Mouse (Mus musculus): ENCODE measurements around the gene Arhgap27. TPM values are rescaled to one million over a fixed set of nuclear protein-coding genes. Genes with fewer than 3 reads are reported as not detected.

Arhgap27 gene
- polyA plus RNA-seq, 1 experiment from 2014 or later, result 1.6 TPM

DNA sequence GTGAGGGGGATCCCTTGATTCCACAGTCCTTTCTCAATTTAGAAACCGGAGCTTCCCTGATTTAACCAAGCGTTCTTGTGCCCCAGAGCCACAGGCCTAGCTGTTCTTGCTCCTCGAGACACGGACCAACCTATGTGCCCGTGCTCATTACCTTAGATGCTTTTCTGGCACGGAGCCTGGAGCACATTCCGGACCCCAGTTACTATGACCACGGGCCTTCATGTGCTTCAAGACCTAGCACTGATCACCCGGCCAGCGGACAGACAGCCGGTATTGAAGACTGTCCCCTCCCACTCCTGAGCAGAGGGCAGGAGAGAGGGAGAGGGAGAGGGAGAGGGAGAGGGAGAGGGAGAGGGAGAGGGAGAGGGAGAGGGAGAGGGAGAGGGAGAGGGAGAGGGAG, 8.2 kb downstream of the Arhgap27 start:
- no peak for ATAC-seq (ENCODE audit: low read depth)
- Histone ChIP-seq H3K27ac (no peak overlapping the region), H3K27me3 (peaks cover 26% of the 10 kb centered on the region), H3K4me2 (no peak overlapping the region), H3K4me1 (replicated peaks) (peaks cover 16% of the 10 kb centered on the region), H3K4me3 (replicated peaks) (no peak overlapping the region), H3K36me3 (peaks cover 3% of the 10 kb centered on the region; the same call in 1 of the 2 replicates), H3K9ac (no peak overlapping the region), H3K9me3 (replicated peaks) (no peaks in the 10 kb centered on the region; the same call in 1 of the 2 replicates)
- 57% methylated on average over 11 of the region's 11 CpGs for WGBS (ENCODE audit: insufficient replicate concordance)
- no peak for DNase-seq

- ATAC-seq (ENCODE audit: low read depth) (no peak), DNase-seq (no peak)
- Histone ChIP-seq H3K36me3 (peaks cover 3% of the 10 kb centered on the region; the same call in 1 of the 2 replicates), H3K9ac (no peak overlapping the region), H3K27me3 (peaks cover 14% of the 10 kb centered on the region), H3K4me2 (no peak overlapping the region), H3K4me3 (replicated peaks) (no peak overlapping the region), H3K4me1 (replicated peaks) (peaks cover 7% of the 10 kb centered on the region), H3K27ac (no peak overlapping the region), H3K9me3 (replicated peaks) (no peaks in the 10 kb centered on the region; the same call in 1 of the 2 replicates)
- 74% methylated on average over 3 of the region's 3 CpGs for WGBS (ENCODE audit: insufficient replicate concordance)
These were observed 9.5 kb downstream of the Arhgap27 start for GRCm38 (mm10) chr11:103354033-103354432.

GRCm38 (mm10) chr11:103352239-103352814, 11.2 kb downstream of the Arhgap27 start:
- no peak overlapping the region for H3K4me3 ChIP-seq (replicated peaks)
- no peaks in the 10 kb centered on the region; the same call in 1 of the 2 replicates for H3K9me3 ChIP-seq (replicated peaks)
- no peaks in the 10 kb centered on the region for H3K27me3 ChIP-seq
- H3K27ac ChIP-seq, result no peak overlapping the region
- no peak for ATAC-seq (ENCODE audit: low read depth)
- no peak overlapping the region for H3K9ac ChIP-seq
- no peak for DNase-seq
- H3K36me3 ChIP-seq, result peaks cover 3% of the 10 kb centered on the region; the same call in 1 of the 2 replicates
- H3K4me1 ChIP-seq (replicated peaks), result peaks cover 7% of the 10 kb centered on the region
- H3K4me2 ChIP-seq, result no peak overlapping the region
- WGBS (ENCODE audit: insufficient replicate concordance), result 65% methylated on average over 5 of the region's 5 CpGs

- H3K27me3 ChIP-seq, result no peaks in the 10 kb centered on the region
- WGBS (ENCODE audit: insufficient replicate concordance), result 71% methylated on average over 12 of the region's 12 CpGs
- no peak overlapping the region for H3K9ac ChIP-seq
- H3K27ac ChIP-seq, result no peak overlapping the region
- no peak for DNase-seq
- H3K4me2 ChIP-seq, result no peak overlapping the region
- H3K4me3 ChIP-seq (replicated peaks), result no peak overlapping the region
- no peaks in the 10 kb centered on the region; the same call in 1 of the 2 replicates for H3K9me3 ChIP-seq (replicated peaks)
- ATAC-seq (ENCODE audit: low read depth), result no peak
- H3K4me1 ChIP-seq (replicated peaks), result peaks cover 17% of the 10 kb centered on the region
- peaks cover 3% of the 10 kb centered on the region; the same call in 1 of the 2 replicates for H3K36me3 ChIP-seq
These were observed 12.7 kb downstream of the Arhgap27 start for GRCm38 (mm10) chr11:103350711-103351315.

GRCm38 (mm10) chr11:103349699-103350098, 13.8 kb downstream of the Arhgap27 start:
- WGBS (ENCODE audit: insufficient replicate concordance), result 50% methylated on average over 2 of the region's 2 CpGs

GRCm38 (mm10) chr11:103346657-103347056, 16.8 kb downstream of the Arhgap27 start:
- Histone ChIP-seq H3K27ac (no peak overlapping the region), H3K4me3 (replicated peaks) (no peak overlapping the region), H3K4me1 (replicated peaks) (peaks cover 31% of the 10 kb centered on the region), H3K4me2 (no peak overlapping the region), H3K27me3 (no peaks in the 10 kb centered on the region), H3K36me3 (no peaks in the 10 kb centered on the region), H3K9me3 (replicated peaks) (no peaks in the 10 kb centered on the region), H3K9ac (no peak overlapping the region)
- peak; percentile 42 for ATAC-seq (ENCODE audit: low read depth)
- 26% methylated on average over 5 of the region's 5 CpGs for WGBS (ENCODE audit: insufficient replicate concordance)
- DNase-seq, result no peak

More at GRCm38 (mm10) chr11:103349699-103350098, 13.8 kb downstream of the Arhgap27 start:
- Histone ChIP-seq H3K9me3 (replicated peaks) (no peaks in the 10 kb centered on the region; the same call in 1 of the 2 replicates), H3K36me3 (peaks cover 3% of the 10 kb centered on the region; the same call in 1 of the 2 replicates), H3K9ac (no peak overlapping the region), H3K27me3 (no peaks in the 10 kb centered on the region), H3K4me3 (replicated peaks) (no peak overlapping the region), H3K27ac (no peak overlapping the region), H3K4me1 (replicated peaks) (peaks cover 25% of the 10 kb centered on the region), H3K4me2 (no peak overlapping the region)
- no peak for DNase-seq
- no peak for ATAC-seq (ENCODE audit: low read depth)

DNA sequence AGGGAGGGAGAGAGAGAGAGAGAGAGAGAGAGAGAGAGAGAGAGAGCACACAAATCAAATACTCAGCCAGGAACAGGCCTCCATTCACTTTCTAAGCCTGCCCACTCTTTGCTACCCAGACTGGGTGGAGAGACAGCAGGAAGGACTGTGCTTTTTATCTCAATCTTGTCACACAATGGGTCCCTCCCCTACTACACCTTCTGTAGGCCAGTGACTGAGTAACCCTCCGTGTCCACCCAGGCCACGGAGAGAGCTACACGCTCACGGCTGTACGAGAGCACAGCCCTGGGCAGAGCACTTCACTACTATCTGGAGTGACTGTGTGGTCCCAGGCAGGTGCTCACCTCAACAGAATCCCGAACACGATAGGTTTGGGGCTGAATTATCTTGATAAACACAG, 17.3 kb downstream of the Arhgap27 start:
- H3K4me3 ChIP-seq (replicated peaks), result no peak overlapping the region
- H3K36me3 ChIP-seq, result no peaks in the 10 kb centered on the region
- no peaks in the 10 kb centered on the region for H3K27me3 ChIP-seq
- peaks cover 31% of the 10 kb centered on the region for H3K4me1 ChIP-seq (replicated peaks)
- DNase-seq, result no peak
- peak; percentile 27; the same call in 1 of the 2 replicates for ATAC-seq (ENCODE audit: low read depth)
- H3K4me2 ChIP-seq, result no peak overlapping the region
- H3K27ac ChIP-seq, result no peak overlapping the region
- H3K9ac ChIP-seq, result no peak overlapping the region
- WGBS (ENCODE audit: insufficient replicate concordance), result 36% methylated on average over 7 of the region's 7 CpGs
- H3K9me3 ChIP-seq (replicated peaks), result no peaks in the 10 kb centered on the region

DNA sequence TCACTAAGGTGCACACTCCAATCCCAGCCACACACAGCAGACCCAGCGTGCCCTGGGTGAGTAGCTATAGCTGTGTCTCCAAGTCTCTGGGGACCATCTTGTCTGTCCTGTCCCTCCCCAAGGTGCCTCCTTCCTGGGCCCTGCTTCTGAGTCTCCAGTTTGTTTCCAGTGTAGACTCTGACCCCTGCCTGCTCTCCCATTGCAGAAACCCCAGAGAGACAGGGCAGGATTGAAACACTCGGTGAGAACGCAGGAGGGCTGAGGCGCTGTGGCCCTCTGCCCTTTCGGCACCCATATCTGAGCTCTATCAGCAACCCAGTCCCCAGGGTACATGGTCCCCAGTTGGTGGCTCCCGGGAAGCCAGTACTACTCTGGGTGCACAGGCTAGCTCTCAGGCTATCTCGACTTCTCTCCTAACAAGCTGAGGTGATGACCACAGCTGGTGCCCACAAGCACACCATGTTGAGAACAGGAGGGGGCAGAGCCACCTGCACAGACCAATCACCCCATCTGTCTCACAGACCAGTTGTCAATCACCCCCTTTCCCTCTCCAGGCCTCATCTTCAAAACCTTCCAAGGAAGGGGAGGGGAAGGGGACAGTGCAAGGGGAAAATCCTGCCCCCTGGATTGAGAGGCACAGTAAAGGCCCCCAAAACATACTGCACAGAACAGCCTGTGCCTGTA, 17.9 kb downstream of the Arhgap27 start:
- H3K4me3 ChIP-seq (replicated peaks), result no peak overlapping the region
- no peak for ATAC-seq (ENCODE audit: low read depth)
- no peak overlapping the region for H3K27ac ChIP-seq
- no peak for DNase-seq
- peaks cover 31% of the 10 kb centered on the region for H3K4me1 ChIP-seq (replicated peaks)
- H3K36me3 ChIP-seq, result no peaks in the 10 kb centered on the region
- 66% methylated on average over 7 of the region's 7 CpGs for WGBS (ENCODE audit: insufficient replicate concordance)
- H3K9me3 ChIP-seq (replicated peaks), result no peaks in the 10 kb centered on the region
- H3K27me3 ChIP-seq, result no peaks in the 10 kb centered on the region
- H3K9ac ChIP-seq, result no peak overlapping the region
- H3K4me2 ChIP-seq, result no peak overlapping the region

GRCm38 (mm10) chr11:103344494-103345332, 18.8 kb downstream of the Arhgap27 start:
- 34% methylated on average over 19 of the region's 19 CpGs for WGBS (ENCODE audit: insufficient replicate concordance)
- Histone ChIP-seq H3K9me3 (replicated peaks) (no peaks in the 10 kb centered on the region), H3K27me3 (no peaks in the 10 kb centered on the region), H3K4me1 (replicated peaks) (peaks cover 38% of the 10 kb centered on the region), H3K36me3 (no peaks in the 10 kb centered on the region), H3K9ac (no peak overlapping the region), H3K4me2 (peak overlapping the region; percentile 19; the same call in 1 of the 2 replicates), H3K4me3 (replicated peaks) (peak overlapping the region; percentile 14; the same call in 1 of the 2 replicates), H3K27ac (peak overlapping the region; percentile 39; the same call in 1 of the 2 replicates)
- ATAC-seq (ENCODE audit: low read depth), result no peak
- no peak for DNase-seq

DNA sequence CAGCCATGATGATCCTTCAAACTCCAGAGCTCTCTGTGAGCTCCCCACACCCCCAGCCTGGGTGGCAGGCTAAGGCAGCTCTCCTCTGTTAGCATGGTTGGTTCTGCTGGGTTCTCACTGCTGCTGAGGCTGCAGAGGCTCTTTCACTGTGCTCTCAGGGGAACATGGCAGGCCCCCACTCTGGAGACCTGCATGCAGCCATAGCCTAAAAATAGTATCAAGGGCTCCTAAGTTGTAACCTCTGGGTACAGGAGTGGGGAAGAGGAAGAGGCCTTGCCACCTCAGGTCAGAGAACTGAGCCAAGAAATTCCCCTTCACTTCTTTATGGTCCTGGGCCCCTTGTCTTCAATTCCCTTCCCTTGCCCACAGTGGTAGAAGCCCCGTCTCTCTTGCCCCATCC, 19.6 kb downstream of the Arhgap27 start:
- no peak for ATAC-seq (ENCODE audit: low read depth)
- WGBS (ENCODE audit: insufficient replicate concordance), result 40% methylated on average over 1 of the region's 1 CpGs
- no peaks in the 10 kb centered on the region for H3K36me3 ChIP-seq
- H3K9ac ChIP-seq, result no peak overlapping the region
- H3K27me3 ChIP-seq, result no peaks in the 10 kb centered on the region
- DNase-seq, result no peak
- peak overlapping the region; percentile 19 for H3K4me2 ChIP-seq
- H3K9me3 ChIP-seq (replicated peaks), result no peaks in the 10 kb centered on the region
- peaks cover 38% of the 10 kb centered on the region for H3K4me1 ChIP-seq (replicated peaks)
- no peak overlapping the region for H3K27ac ChIP-seq
- H3K4me3 ChIP-seq (replicated peaks), result peak overlapping the region; percentile 14; the same call in 1 of the 2 replicates

DNA sequence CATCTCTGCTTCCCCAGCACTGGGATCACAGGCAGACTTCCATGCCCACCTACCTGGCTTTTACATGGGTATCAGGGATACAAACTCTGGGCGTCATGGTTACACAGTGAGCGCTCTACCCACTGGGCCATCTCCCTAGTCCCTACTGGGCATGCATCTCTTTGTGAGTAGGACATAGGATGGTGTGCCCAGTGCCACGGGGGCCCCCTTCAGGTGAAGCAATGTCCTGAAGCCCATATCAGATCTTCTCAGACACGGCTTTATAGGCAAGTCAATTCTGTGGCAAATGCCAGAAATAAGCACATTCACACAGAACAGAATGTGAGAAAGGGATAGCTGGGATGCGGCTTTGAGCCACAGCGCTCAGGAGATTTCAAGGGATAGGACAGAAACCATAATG, 20.4 kb downstream of the Arhgap27 start:
- no peaks in the 10 kb centered on the region for H3K36me3 ChIP-seq
- no peaks in the 10 kb centered on the region for H3K9me3 ChIP-seq (replicated peaks)
- DNase-seq (no peak), ATAC-seq (ENCODE audit: low read depth) (no peak)
- H3K27ac ChIP-seq, result no peak overlapping the region
- H3K9ac ChIP-seq, result no peak overlapping the region
- peak overlapping the region; percentile 19; the same call in 1 of the 2 replicates for H3K4me2 ChIP-seq
- 65% methylated on average over 6 of the region's 6 CpGs for WGBS (ENCODE audit: insufficient replicate concordance)
- no peaks in the 10 kb centered on the region for H3K27me3 ChIP-seq
- H3K4me1 ChIP-seq (replicated peaks), result peaks cover 38% of the 10 kb centered on the region
- H3K4me3 ChIP-seq (replicated peaks), result no peak overlapping the region
